Mouse (Mus musculus): ENCODE measurements around the gene Nr0b2. TPM values are rescaled to one million over a fixed set of nuclear protein-coding genes. Genes with fewer than 3 reads are reported as not detected.

Nr0b2 gene
- polyA plus RNA-seq, 1 experiment from 2014 or later = 5.4 TPM

GRCm38 (mm10) chr4:133604856-133605255, 51.7 kb downstream of the Nr0b2 start:
- peaks cover 21% of the 10 kb centered on the region for H3K36me3 ChIP-seq (ENCODE audit: control insufficient read depth, insufficient read depth, low read length)
- DNase-seq (ENCODE audit: low spot score) (no peak), ATAC-seq (replicated peaks; ENCODE audit: low FRiP score, low TSS enrichment, low read depth) (no peak)
- H3K4me1 ChIP-seq (replicated peaks; ENCODE audit: control insufficient read depth, insufficient read depth, low read length) = 0 out of 2 replicates have a peak, but pooled peaks cover 2% of the 10 kb centered on the region
- no peak overlapping the region for H3K27ac ChIP-seq (ENCODE audit: low read depth)
- 65% methylated on average over 6 of the region's 6 CpGs for WGBS
- H3K4me3 ChIP-seq (ENCODE audit: low read depth, low read length) = no peak overlapping the region
- H3K9ac ChIP-seq (ENCODE audit: low read length) = no peak overlapping the region
- H3K27me3 ChIP-seq (replicated peaks; ENCODE audit: control insufficient read depth, insufficient read depth, low read length) = peaks cover 24% of the 10 kb centered on the region
- no peaks in the 10 kb centered on the region for H3K9me3 ChIP-seq (ENCODE audit: control insufficient read depth, low read length)
- no peak overlapping the region for H3K4me2 ChIP-seq (ENCODE audit: low read length)

GRCm38 (mm10) chr4:133605330-133605729, 52.2 kb downstream of the Nr0b2 start:
- H3K27me3 ChIP-seq (replicated peaks; ENCODE audit: control insufficient read depth, insufficient read depth, low read length) = peaks cover 19% of the 10 kb centered on the region
- H3K4me2 ChIP-seq (ENCODE audit: low read length) = no peak overlapping the region
- no peak overlapping the region for H3K27ac ChIP-seq (ENCODE audit: low read depth)
- DNase-seq (ENCODE audit: low spot score) (no peak), ATAC-seq (replicated peaks; ENCODE audit: low FRiP score, low TSS enrichment, low read depth) (no peak)
- WGBS = 54% methylated on average over 9 of the region's 9 CpGs
- H3K4me1 ChIP-seq (replicated peaks; ENCODE audit: control insufficient read depth, insufficient read depth, low read length) = 0 out of 2 replicates have a peak, but pooled peaks cover 2% of the 10 kb centered on the region
- no peaks in the 10 kb centered on the region for H3K9me3 ChIP-seq (ENCODE audit: control insufficient read depth, low read length)
- H3K4me3 ChIP-seq (ENCODE audit: low read depth, low read length) = no peak overlapping the region
- H3K9ac ChIP-seq (ENCODE audit: low read length) = no peak overlapping the region
- H3K36me3 ChIP-seq (ENCODE audit: control insufficient read depth, insufficient read depth, low read length) = peaks cover 21% of the 10 kb centered on the region

Small RNA genes lying within 50 kb of the gene (microRNA-seq; reads per million reads assigned to microRNA genes)
- gene Gm23158 = not detected

Other genes with a start within 250 kb of the Nr0b2 start
- gene Wdtc1, start 199.9 kb upstream of the Nr0b2 start, polyA plus RNA-seq (2014; fragmentation: Nextera tagmentation; extraction: Ambion mirVana) = 16.7 and 18.2 TPM in 2 replicates
- 11.0 and 11.6 TPM in 2 replicates for gene Slc9a1, start 183.7 kb upstream of the Nr0b2 start, polyA plus RNA-seq (2014; fragmentation: Nextera tagmentation; extraction: Ambion mirVana)
- gene Tent5b, start 73.2 kb upstream of the Nr0b2 start, polyA plus RNA-seq (2014; fragmentation: Nextera tagmentation; extraction: Ambion mirVana) = 0.23 and 0.38 TPM in 2 replicates
- gene Trnp1, start 54.8 kb upstream of the Nr0b2 start, polyA plus RNA-seq (2014; fragmentation: Nextera tagmentation; extraction: Ambion mirVana) = 1.1 and 2.4 TPM in 2 replicates
- 32.9 and 34.5 TPM in 2 replicates for gene Kdf1, start 34.4 kb upstream of the Nr0b2 start, polyA plus RNA-seq (2014; fragmentation: Nextera tagmentation; extraction: Ambion mirVana)
- 231 and 236 TPM in 2 replicates for gene Nudc, start 7.4 kb upstream of the Nr0b2 start, polyA plus RNA-seq (2014; fragmentation: Nextera tagmentation; extraction: Ambion mirVana)
- gene Gpatch3, start 21.4 kb downstream of the Nr0b2 start, polyA plus RNA-seq (2014; fragmentation: Nextera tagmentation; extraction: Ambion mirVana) = 6.9 and 7.5 TPM in 2 replicates
- gene Gpn2, start 31.0 kb downstream of the Nr0b2 start, polyA plus RNA-seq (2014; fragmentation: Nextera tagmentation; extraction: Ambion mirVana) = 19.8 TPM in 2 replicates
- 39.2 and 42.7 TPM in 2 replicates for gene Sfn, start 48.8 kb downstream of the Nr0b2 start, polyA plus RNA-seq (2014; fragmentation: Nextera tagmentation; extraction: Ambion mirVana)
- gene Zdhhc18, start 96.8 kb downstream of the Nr0b2 start, polyA plus RNA-seq (2014; fragmentation: Nextera tagmentation; extraction: Ambion mirVana) = 1.9 and 2.2 TPM in 2 replicates
- 13.3 and 14.4 TPM in 2 replicates for gene Pigv, start 119.3 kb downstream of the Nr0b2 start, polyA plus RNA-seq (2014; fragmentation: Nextera tagmentation; extraction: Ambion mirVana)
- gene Arid1a, start 203.4 kb downstream of the Nr0b2 start, polyA plus RNA-seq (2014; fragmentation: Nextera tagmentation; extraction: Ambion mirVana) = 40.3 and 40.5 TPM in 2 replicates